Comparison of ENCODE assay signal across 9 mouse cellular contexts in the genomic region with DNA sequence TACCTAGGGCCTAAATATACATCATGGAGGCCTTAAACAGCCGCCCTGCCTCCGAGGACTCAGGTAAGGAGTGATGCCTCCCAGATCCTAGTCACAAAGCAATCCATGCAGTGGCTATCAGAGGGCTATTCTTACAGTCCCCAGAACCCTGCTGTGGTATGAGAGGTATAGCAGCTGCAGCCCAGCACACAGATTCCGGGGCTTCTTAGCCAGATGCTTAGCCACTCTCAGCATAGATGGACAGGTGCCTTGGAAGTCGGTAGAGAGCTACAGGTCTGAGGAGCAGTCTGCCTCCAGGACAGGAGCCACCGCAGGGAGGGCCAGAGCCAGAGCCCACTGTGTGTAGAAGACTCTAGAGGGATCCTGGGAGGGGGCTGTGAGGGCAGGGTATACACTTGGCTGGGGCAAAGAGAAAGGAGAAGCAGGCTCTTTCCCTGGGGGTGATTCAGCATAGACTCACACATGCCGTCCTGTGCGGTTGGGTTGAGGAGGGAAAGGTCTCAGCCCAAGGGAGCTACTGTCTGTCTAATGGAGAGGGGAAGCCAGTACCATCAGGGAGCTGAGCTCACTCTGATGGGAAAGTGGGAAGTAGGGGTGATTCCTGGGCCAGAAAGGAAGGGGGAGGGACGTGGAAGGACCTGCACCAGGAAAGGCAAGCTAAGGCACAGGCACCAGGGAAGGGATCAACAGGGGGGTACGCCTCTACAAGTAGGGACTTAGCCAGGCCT. TPM values are rescaled to one million over a fixed set of nuclear protein-coding genes. Genes with fewer than 3 reads are reported as not detected.
DNase-seq lines count a peak whose midpoint lies in the region; ATAC-seq and TF ChIP-seq lines count a peak whose summit lies in the region.
"Had no signal": no experiment of that assay in that cellular context is flagged by ENCODE, and none has a peak within 500 bp of the region (broad histone marks: within the 10 kb centered on the region; RNA-seq: fewer than 3 reads in every experiment).

No protein-coding gene starts in this region.

- no peaks in the 10 kb centered on the region for H3K27me3 ChIP-seq in limb, embryonic 12.5 days
- no peaks in the 10 kb centered on the region for H3K27me3 ChIP-seq in limb, embryonic 10.5 days (ENCODE audit: low read depth, poor library complexity, severe bottlenecking)
- no peaks in the 10 kb centered on the region for H3K27me3 ChIP-seq in hindbrain, embryonic 13.5 days
- no peaks in the 10 kb centered on the region for H3K27me3 ChIP-seq in midbrain, postnatal 0 days (ENCODE audit: insufficient read depth, low read length)
- H3K27me3 ChIP-seq: neural tube, embryonic 12.5 days had no signal

- peak overlapping the region; percentile 23; the same call in 1 of the 2 replicates for H3K27ac ChIP-seq in limb, embryonic 12.5 days
- H3K27ac ChIP-seq in limb, embryonic 10.5 days = no peak overlapping the region
- peak overlapping the region; percentile 69; the same call in 1 of the 2 replicates for H3K27ac ChIP-seq in hindbrain, embryonic 13.5 days
- H3K27ac ChIP-seq in midbrain, postnatal 0 days (ENCODE audit: low read depth, low read length) = 0 out of 2 replicates have a peak overlapping the region, but pooled peaks have one; percentile 20
- H3K27ac ChIP-seq: neural tube, embryonic 12.5 days had no signal

- no peak for TF ChIP-seq CTCF in midbrain, postnatal 0 days (IDR thresholded peaks at IDR 0.05)

- ATAC-seq in limb, embryonic 12.5 days (ENCODE audit: insufficient number of reproducible peaks, insufficient read depth, low FRiP score, low TSS enrichment, low read depth) = no peak
- peak; percentile 56 for ATAC-seq in common myeloid progenitor, adult 5-6 weeks (replicated peaks; ENCODE audit: low read depth, poor library complexity, severe bottlenecking)
- ATAC-seq in hindbrain, embryonic 13.5 days (ENCODE audit: low FRiP score) = 0 out of 2 replicates have a peak, but pooled peaks have one; percentile 16
- no peak for ATAC-seq in midbrain, postnatal 0 days (ENCODE audit: low FRiP score)

- H3K9me3 ChIP-seq in limb, embryonic 12.5 days = no peaks in the 10 kb centered on the region
- H3K9me3 ChIP-seq in limb, embryonic 10.5 days (replicated peaks) = no peaks in the 10 kb centered on the region
- H3K9me3 ChIP-seq in hindbrain, embryonic 13.5 days = no peaks in the 10 kb centered on the region
- H3K9me3 ChIP-seq in midbrain, postnatal 0 days (ENCODE audit: low read length) = no peaks in the 10 kb centered on the region
- H3K9me3 ChIP-seq: neural tube, embryonic 12.5 days had no signal

- H3K4me2 ChIP-seq in limb, embryonic 12.5 days = no peak overlapping the region
- no peak overlapping the region for H3K4me2 ChIP-seq in hindbrain, embryonic 13.5 days
- no peak overlapping the region for H3K4me2 ChIP-seq in midbrain, postnatal 0 days (ENCODE audit: low read depth, low read length, poor library complexity, severe bottlenecking)
- H3K4me2 ChIP-seq: neural tube, embryonic 12.5 days had no signal

- 74% methylated on average over 9 of the region's 9 CpGs for WGBS in limb, embryonic 12.5 days
- WGBS in limb, embryonic 10.5 days = 85% methylated on average over 9 of the region's 9 CpGs
- 70% methylated on average over 9 of the region's 9 CpGs for WGBS in hindbrain, embryonic 13.5 days
- WGBS in midbrain, postnatal 0 days = 76% methylated on average over 9 of the region's 9 CpGs

- H3K4me1 ChIP-seq in limb, embryonic 12.5 days (replicated peaks) = peaks cover 95% of the 10 kb centered on the region
- H3K4me1 ChIP-seq in limb, embryonic 10.5 days = peaks cover 92% of the 10 kb centered on the region
- peaks cover 99% of the 10 kb centered on the region for H3K4me1 ChIP-seq in hindbrain, embryonic 13.5 days (replicated peaks)
- H3K4me1 ChIP-seq in midbrain, postnatal 0 days (ENCODE audit: insufficient read depth, low read length) = peaks cover 15% of the 10 kb centered on the region

- DNase-seq in limb, embryonic 10.5 days (ENCODE audit: low spot score) = no peak
- DNase-seq in midbrain, postnatal 0 days (ENCODE audit: low spot score) = no peak
- no peak for DNase-seq in T-cell, adult 2 months (ENCODE audit: low spot score)
- DNase-seq in embryo, embryonic 9.5 days (ENCODE audit: extremely low spot score) = no peak
- DNase-seq: thymus, adult 18-20 months had no signal

- H3K4me3 ChIP-seq in limb, embryonic 12.5 days (replicated peaks) = no peak overlapping the region
- no peak overlapping the region for H3K4me3 ChIP-seq in limb, embryonic 10.5 days
- H3K4me3 ChIP-seq in hindbrain, embryonic 13.5 days = no peak overlapping the region
- no peak overlapping the region for H3K4me3 ChIP-seq in midbrain, postnatal 0 days (ENCODE audit: low read depth, low read length)
- H3K4me3 ChIP-seq: neural tube, embryonic 12.5 days had no signal

- H3K36me3 ChIP-seq in limb, embryonic 12.5 days = peaks cover 3% of the 10 kb centered on the region; the same call in 1 of the 2 replicates
- H3K36me3 ChIP-seq in limb, embryonic 10.5 days = peaks cover 4% of the 10 kb centered on the region
- H3K36me3 ChIP-seq in hindbrain, embryonic 13.5 days = no peaks in the 10 kb centered on the region
- H3K36me3 ChIP-seq in midbrain, postnatal 0 days (ENCODE audit: insufficient read depth, low read length) = no peaks in the 10 kb centered on the region
- H3K36me3 ChIP-seq: neural tube, embryonic 12.5 days had no signal

- no peak overlapping the region for H3K9ac ChIP-seq in limb, embryonic 12.5 days (replicated peaks)
- peak overlapping the region; percentile 43 for H3K9ac ChIP-seq in hindbrain, embryonic 13.5 days
- H3K9ac ChIP-seq in midbrain, postnatal 0 days (replicated peaks; ENCODE audit: low read length, poor library complexity, severe bottlenecking) = no peak overlapping the region
- H3K9ac ChIP-seq: neural tube, embryonic 12.5 days had no signal

RNA-seq across cellular contexts. Expression of a gene that starts 27.9 kb away (rescaled TPM):
- 53.4 and 57.1 TPM in 2 replicates for polyA plus RNA-seq in limb, embryonic 12.5 days (2016; fragmentation: Nextera tagmentation; extraction: Ambion mirVana)
- 43.8 and 55.5 TPM in 2 replicates for polyA plus RNA-seq in limb, embryonic 10.5 days (2016; fragmentation: Nextera tagmentation; extraction: Ambion mirVana)
- 15.7 and 23.1 TPM in 2 replicates for total RNA-seq in common myeloid progenitor, adult 5-6 weeks (2017)
- 58.5 and 65.3 TPM in 2 replicates for polyA plus RNA-seq in hindbrain, embryonic 13.5 days (2015; fragmentation: Nextera tagmentation; extraction: Ambion mirVana)
- total RNA-seq in midbrain, postnatal 0 days (2014; rRNA removed) = 130 and 134 TPM in 2 replicates
- 44.0 and 51.7 TPM in 2 replicates for polyA plus RNA-seq in midbrain, postnatal 0 days (2015; fragmentation: Nextera tagmentation; extraction: Ambion mirVana)

Comparison
In these comparisons a context has a peak if more than half of its experiments do, and no peak if none do; other contexts are left out.
1. ATAC-seq: peak in common myeloid progenitor, adult 5-6 weeks (single experiment) and hindbrain, embryonic 13.5 days (single experiment); none in limb, embryonic 12.5 days (single experiment) and midbrain, postnatal 0 days (single experiment).